Mouse (Mus musculus): ENCODE results near the gene Psmg4. TPM values are rescaled to one million over a fixed set of nuclear protein-coding genes. Genes with fewer than 3 reads are reported as not detected.

Psmg4 gene
- polyA plus RNA-seq, 1 experiment from 2014 or later: 87.4 TPM

- 94% methylated on average over 1 of the region's 1 CpGs for WGBS
- H3K9ac ChIP-seq (replicated peaks; ENCODE audit: low read depth, low read length): no peak overlapping the region
- H3K36me3 ChIP-seq (ENCODE audit: control insufficient read depth, insufficient read depth, low read length): no peaks in the 10 kb centered on the region
- H3K9me3 ChIP-seq (ENCODE audit: control insufficient read depth, low read length): no peaks in the 10 kb centered on the region
- no peak for ATAC-seq (ENCODE audit: low read depth)
- H3K27me3 ChIP-seq (ENCODE audit: control insufficient read depth, insufficient read depth, low read length): no peaks in the 10 kb centered on the region
- H3K4me2 ChIP-seq (ENCODE audit: low read depth, low read length): no peak overlapping the region
- 0 out of 2 replicates have a peak, but pooled peaks cover 5% of the 10 kb centered on the region for H3K4me1 ChIP-seq (ENCODE audit: control insufficient read depth, insufficient read depth, low read length)
- H3K27ac ChIP-seq (ENCODE audit: low read depth, low read length): no peak overlapping the region
- no peak overlapping the region for H3K4me3 ChIP-seq (ENCODE audit: low read depth, low read length)
These were observed 2.8 kb upstream of the Psmg4 start for GRCm38 (mm10) chr13:34159926-34160325.

GRCm38 (mm10) chr13:34163304-34163975 lies 676 bp downstream of the Psmg4 start:
- 41% methylated on average over 12 of the region's 12 CpGs for WGBS
- Histone ChIP-seq H3K27me3 (ENCODE audit: control insufficient read depth, insufficient read depth, low read length) (no peaks in the 10 kb centered on the region), H3K9me3 (ENCODE audit: control insufficient read depth, low read length) (no peaks in the 10 kb centered on the region), H3K36me3 (ENCODE audit: control insufficient read depth, insufficient read depth, low read length) (no peaks in the 10 kb centered on the region), H3K27ac (ENCODE audit: low read depth, low read length) (peak overlapping the region; percentile 89), H3K9ac (replicated peaks; ENCODE audit: low read depth, low read length) (peak overlapping the region; percentile 61), H3K4me3 (ENCODE audit: low read depth, low read length) (peak overlapping the region; percentile 65), H3K4me2 (ENCODE audit: low read depth, low read length) (peak overlapping the region; percentile 71), H3K4me1 (ENCODE audit: control insufficient read depth, insufficient read depth, low read length) (0 out of 2 replicates have a peak, but pooled peaks cover 5% of the 10 kb centered on the region)
- ATAC-seq (ENCODE audit: low read depth): no peak; the same call in 1 of the 2 replicates

GRCm38 (mm10) chr13:34174025-34174424 lies 11.3 kb downstream of the Psmg4 start:
- no peak overlapping the region for H3K27ac ChIP-seq (ENCODE audit: low read depth, low read length)
- no peak overlapping the region for H3K4me3 ChIP-seq (ENCODE audit: low read depth, low read length)
- no peak overlapping the region for H3K9ac ChIP-seq (replicated peaks; ENCODE audit: low read depth, low read length)
- H3K36me3 ChIP-seq (ENCODE audit: control insufficient read depth, insufficient read depth, low read length): no peaks in the 10 kb centered on the region
- no peaks in the 10 kb centered on the region for H3K27me3 ChIP-seq (ENCODE audit: control insufficient read depth, insufficient read depth, low read length)
- H3K9me3 ChIP-seq (ENCODE audit: control insufficient read depth, low read length): no peaks in the 10 kb centered on the region
- WGBS: 95% methylated on average over 6 of the region's 6 CpGs
- H3K4me1 ChIP-seq (ENCODE audit: control insufficient read depth, insufficient read depth, low read length): no peaks in the 10 kb centered on the region
- no peak overlapping the region for H3K4me2 ChIP-seq (ENCODE audit: low read depth, low read length)
- ATAC-seq (ENCODE audit: low read depth): no peak

- no peak for ATAC-seq (ENCODE audit: low read depth)
- H3K9me3 ChIP-seq (ENCODE audit: control insufficient read depth, low read length): no peaks in the 10 kb centered on the region
- H3K36me3 ChIP-seq (ENCODE audit: control insufficient read depth, insufficient read depth, low read length): peaks cover 13% of the 10 kb centered on the region
- H3K27me3 ChIP-seq (ENCODE audit: control insufficient read depth, insufficient read depth, low read length): no peaks in the 10 kb centered on the region
- WGBS: 80% methylated on average over 5 of the region's 5 CpGs
- H3K27ac ChIP-seq (ENCODE audit: low read depth, low read length): no peak overlapping the region
- H3K4me1 ChIP-seq (ENCODE audit: control insufficient read depth, insufficient read depth, low read length): no peaks in the 10 kb centered on the region
- H3K4me2 ChIP-seq (ENCODE audit: low read depth, low read length): no peak overlapping the region
- H3K4me3 ChIP-seq (ENCODE audit: low read depth, low read length): no peak overlapping the region
- H3K9ac ChIP-seq (replicated peaks; ENCODE audit: low read depth, low read length): no peak overlapping the region
These were observed 18.9 kb downstream of the Psmg4 start for GRCm38 (mm10) chr13:34181624-34182023.

- WGBS: 81% methylated on average over 2 of the region's 2 CpGs
- Histone ChIP-seq H3K27me3 (ENCODE audit: control insufficient read depth, insufficient read depth, low read length) (no peaks in the 10 kb centered on the region), H3K4me1 (ENCODE audit: control insufficient read depth, insufficient read depth, low read length) (no peaks in the 10 kb centered on the region), H3K9ac (replicated peaks; ENCODE audit: low read depth, low read length) (no peak overlapping the region), H3K36me3 (ENCODE audit: control insufficient read depth, insufficient read depth, low read length) (peaks cover 13% of the 10 kb centered on the region), H3K4me3 (ENCODE audit: low read depth, low read length) (no peak overlapping the region), H3K9me3 (ENCODE audit: control insufficient read depth, low read length) (no peaks in the 10 kb centered on the region), H3K27ac (ENCODE audit: low read depth, low read length) (no peak overlapping the region), H3K4me2 (ENCODE audit: low read depth, low read length) (no peak overlapping the region)
- no peak for ATAC-seq (ENCODE audit: low read depth)
These were observed 22.6 kb downstream of the Psmg4 start for GRCm38 (mm10) chr13:34185371-34185770.

GRCm38 (mm10) chr13:34187571-34187970 lies 24.8 kb downstream of the Psmg4 start:
- Histone ChIP-seq H3K4me1 (ENCODE audit: control insufficient read depth, insufficient read depth, low read length) (no peaks in the 10 kb centered on the region), H3K27me3 (ENCODE audit: control insufficient read depth, insufficient read depth, low read length) (no peaks in the 10 kb centered on the region), H3K27ac (ENCODE audit: low read depth, low read length) (no peak overlapping the region), H3K4me2 (ENCODE audit: low read depth, low read length) (no peak overlapping the region), H3K9ac (replicated peaks; ENCODE audit: low read depth, low read length) (no peak overlapping the region), H3K36me3 (ENCODE audit: control insufficient read depth, insufficient read depth, low read length) (peaks cover 4% of the 10 kb centered on the region), H3K9me3 (ENCODE audit: control insufficient read depth, low read length) (no peaks in the 10 kb centered on the region), H3K4me3 (ENCODE audit: low read depth, low read length) (no peak overlapping the region)
- peak; percentile 92 for ATAC-seq (ENCODE audit: low read depth)
- 8% methylated on average over 5 of the region's 5 CpGs for WGBS

GRCm38 (mm10) chr13:34192414-34193191 lies 29.8 kb downstream of the Psmg4 start:
- H3K36me3 ChIP-seq (ENCODE audit: control insufficient read depth, insufficient read depth, low read length): peaks cover 15% of the 10 kb centered on the region; the same call in 1 of the 2 replicates
- no peaks in the 10 kb centered on the region for H3K9me3 ChIP-seq (ENCODE audit: control insufficient read depth, low read length)
- peak; percentile 66; the same call in 1 of the 2 replicates for ATAC-seq (ENCODE audit: low read depth)
- no peaks in the 10 kb centered on the region for H3K4me1 ChIP-seq (ENCODE audit: control insufficient read depth, insufficient read depth, low read length)
- no peaks in the 10 kb centered on the region for H3K27me3 ChIP-seq (ENCODE audit: control insufficient read depth, insufficient read depth, low read length)
- no peak overlapping the region for H3K4me3 ChIP-seq (ENCODE audit: low read depth, low read length)
- WGBS: 64% methylated on average over 8 of the region's 8 CpGs
- H3K9ac ChIP-seq (replicated peaks; ENCODE audit: low read depth, low read length): no peak overlapping the region
- no peak overlapping the region for H3K4me2 ChIP-seq (ENCODE audit: low read depth, low read length)
- H3K27ac ChIP-seq (ENCODE audit: low read depth, low read length): no peak overlapping the region

GRCm38 (mm10) chr13:34193384-34193783 lies 30.6 kb downstream of the Psmg4 start:
- Histone ChIP-seq H3K9ac (replicated peaks; ENCODE audit: low read depth, low read length) (no peak overlapping the region), H3K9me3 (ENCODE audit: control insufficient read depth, low read length) (no peaks in the 10 kb centered on the region), H3K4me2 (ENCODE audit: low read depth, low read length) (no peak overlapping the region), H3K4me3 (ENCODE audit: low read depth, low read length) (no peak overlapping the region), H3K36me3 (ENCODE audit: control insufficient read depth, insufficient read depth, low read length) (peaks cover 15% of the 10 kb centered on the region; the same call in 1 of the 2 replicates), H3K27me3 (ENCODE audit: control insufficient read depth, insufficient read depth, low read length) (no peaks in the 10 kb centered on the region), H3K4me1 (ENCODE audit: control insufficient read depth, insufficient read depth, low read length) (no peaks in the 10 kb centered on the region), H3K27ac (ENCODE audit: low read depth, low read length) (0 out of 2 replicates have a peak overlapping the region, but pooled peaks have one; percentile 34)
- WGBS: 45% methylated on average over 8 of the region's 8 CpGs
- ATAC-seq (ENCODE audit: low read depth): peak; percentile 70; the same call in 1 of the 2 replicates

GRCm38 (mm10) chr13:34195676-34196075 lies 32.9 kb downstream of the Psmg4 start:
- Histone ChIP-seq H3K27ac (ENCODE audit: low read depth, low read length) (no peak overlapping the region), H3K9ac (replicated peaks; ENCODE audit: low read depth, low read length) (no peak overlapping the region), H3K36me3 (ENCODE audit: control insufficient read depth, insufficient read depth, low read length) (peaks cover 15% of the 10 kb centered on the region; the same call in 1 of the 2 replicates), H3K27me3 (ENCODE audit: control insufficient read depth, insufficient read depth, low read length) (no peaks in the 10 kb centered on the region), H3K9me3 (ENCODE audit: control insufficient read depth, low read length) (no peaks in the 10 kb centered on the region), H3K4me3 (ENCODE audit: low read depth, low read length) (no peak overlapping the region), H3K4me1 (ENCODE audit: control insufficient read depth, insufficient read depth, low read length) (no peaks in the 10 kb centered on the region), H3K4me2 (ENCODE audit: low read depth, low read length) (no peak overlapping the region)
- no peak for ATAC-seq (ENCODE audit: low read depth)
- 100% methylated on average over 1 of the region's 1 CpGs for WGBS

Data from neural tube, embryonic 14.5 days (tissue).